Mouse (Mus musculus) forebrain, embryonic 15.5 days (tissue): ENCODE measurements around the gene Boc. TPM values are rescaled to one million over a fixed set of nuclear protein-coding genes. Genes with fewer than 3 reads are reported as not detected.

Experiments used
- ATAC-seq: fragments of 200-750 bp; cut with Nextera tagmentation; replicated peaks from 2 replicates; pipeline ENCODE4 v1.8.0; 2017; ENCODE audit warnings: mild to moderate bottlenecking, moderate TSS enrichment, moderate library complexity
- H3K27ac ChIP-seq: fragments of 300-500 bp; sonication (generic); replicated peaks from 2 replicates; pipeline ENCODE4 v1.5.1; 2015; ENCODE audit warnings: mild to moderate bottlenecking, inconsistent platforms
- H3K27me3 ChIP-seq: fragments of 300-500 bp; sonication (generic); 2 replicates; pipeline ENCODE4 v1.6.1; 2015; ENCODE audit warnings: inconsistent platforms
- H3K36me3 ChIP-seq: fragments of 300-500 bp; sonication (generic); 2 replicates; pipeline ENCODE4 v1.6.1; 2015; ENCODE audit warnings: mild to moderate bottlenecking, inconsistent platforms
- H3K4me1 ChIP-seq: fragments of 300-500 bp; sonication (generic); 2 replicates; pipeline ENCODE4 v1.6.1; 2015; ENCODE audit warnings: inconsistent platforms
- H3K4me2 ChIP-seq: fragments of 300-500 bp; sonication (generic); replicated peaks from 2 replicates; pipeline ENCODE4 v1.6.1; 2015; ENCODE audit warnings: mild to moderate bottlenecking, inconsistent platforms
- H3K4me3 ChIP-seq: fragments of 300-500 bp; sonication (generic); 2 replicates; pipeline ENCODE4 v1.5.1; 2015; ENCODE audit warnings: mild to moderate bottlenecking, inconsistent platforms
- H3K9ac ChIP-seq: fragments of 300-500 bp; sonication (generic); replicated peaks from 2 replicates; pipeline ENCODE4 v1.6.1; 2015; ENCODE audit warnings: mild to moderate bottlenecking, inconsistent platforms
- H3K9me3 ChIP-seq: fragments of 300-500 bp; sonication (generic); 2 replicates; pipeline ENCODE4 v1.6.1; 2016; ENCODE audit warnings: inconsistent platforms
- WGBS: fragments of 180-500 bp; shearing (Covaris S2); methylation state at CpG from one replicate; pipeline ENCODE4 v1.1.7; 2015; ENCODE audit warnings: mixed read lengths; 5-methylcytosine and 5-hydroxymethylcytosine counted together
- polyA plus RNA-seq: library from polyadenylated mRNA; unstranded; fragments of >200 nt; fragmentation: Nextera tagmentation; extraction: Ambion mirVana; gene quantifications from 2 replicates; pipeline ENCODE4 v1.2.1, GENCODE M21; 2015

The Boc gene
- polyA plus RNA-seq, 1 experiment from 2014 or later, result 15.3 TPM

GRCm38 (mm10) chr16:44526044-44526443 is 32.7 kb downstream of the Boc start:
- H3K27ac ChIP-seq, result peak overlapping the region; percentile 91
- ATAC-seq, result no peak
- H3K9ac ChIP-seq, result no peak overlapping the region
- 54% methylated on average over 1 of the region's 1 CpGs for WGBS
- H3K4me2 ChIP-seq, result no peak overlapping the region
- no peaks in the 10 kb centered on the region for H3K27me3 ChIP-seq
- no peak overlapping the region for H3K4me3 ChIP-seq
- no peaks in the 10 kb centered on the region for H3K9me3 ChIP-seq
- H3K4me1 ChIP-seq, result peaks cover 58% of the 10 kb centered on the region
- 0 out of 2 replicates have a peak, but pooled peaks cover under 1% of the 10 kb centered on the region for H3K36me3 ChIP-seq

DNA sequence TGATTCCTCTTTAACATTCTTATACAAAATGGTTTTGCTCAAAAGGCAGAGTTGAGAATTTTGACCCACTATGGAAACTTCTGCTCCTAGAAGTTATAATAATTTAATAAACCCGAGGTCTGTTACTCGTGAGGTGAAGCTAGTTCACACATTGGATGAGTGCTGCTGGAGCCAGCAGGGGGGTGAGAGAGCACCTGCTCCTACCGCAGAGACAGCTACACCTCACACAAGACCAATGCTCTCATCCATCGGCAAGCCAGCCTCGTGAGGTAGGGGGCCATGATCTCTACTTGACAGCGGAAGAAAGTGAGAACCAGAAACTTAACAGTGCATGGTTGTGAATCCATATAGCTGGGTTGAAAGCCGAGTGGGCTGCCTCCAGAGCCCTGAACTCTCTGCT is 35.1 kb downstream of the Boc start:
- Histone ChIP-seq H3K27me3 (no peaks in the 10 kb centered on the region), H3K4me1 (peaks cover 34% of the 10 kb centered on the region), H3K9ac (no peak overlapping the region), H3K36me3 (peaks cover 14% of the 10 kb centered on the region), H3K4me3 (no peak overlapping the region), H3K27ac (no peak overlapping the region), H3K9me3 (no peaks in the 10 kb centered on the region), H3K4me2 (no peak overlapping the region)
- no peak for ATAC-seq
- 68% methylated on average over 7 of the region's 7 CpGs for whole genome bisulfite sequencing

DNA sequence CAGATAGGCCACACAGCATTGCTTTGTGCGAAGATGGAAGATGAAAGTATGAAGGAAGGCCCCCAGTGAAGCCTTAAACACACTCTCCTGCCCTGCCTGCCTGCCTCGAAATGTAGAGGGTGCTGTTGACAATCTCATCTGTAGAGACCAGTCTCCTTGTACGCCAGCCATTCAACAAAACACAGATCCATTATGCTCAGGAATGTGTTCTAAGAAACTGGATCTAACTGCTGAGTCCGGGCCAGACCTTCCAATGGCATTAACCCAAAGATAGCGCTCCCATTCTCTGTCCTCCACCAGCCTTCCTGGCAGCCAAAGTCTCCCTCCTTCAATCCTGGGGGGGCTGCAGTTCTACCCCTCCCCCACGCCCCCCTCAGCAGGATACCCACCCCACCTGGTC is 42.2 kb downstream of the Boc start:
- ATAC-seq, result peak; percentile 53
- H3K4me3 ChIP-seq, result no peak overlapping the region
- H3K9me3 ChIP-seq, result no peaks in the 10 kb centered on the region
- H3K36me3 ChIP-seq, result peaks cover 23% of the 10 kb centered on the region
- H3K4me2 ChIP-seq, result no peak overlapping the region
- no peak overlapping the region for H3K9ac ChIP-seq
- no peaks in the 10 kb centered on the region for H3K27me3 ChIP-seq
- H3K27ac ChIP-seq, result 0 out of 2 replicates have a peak overlapping the region, but pooled peaks have one; percentile 75
- peaks cover 19% of the 10 kb centered on the region for H3K4me1 ChIP-seq
- WGBS, result 43% methylated on average over 6 of the region's 6 CpGs

DNA sequence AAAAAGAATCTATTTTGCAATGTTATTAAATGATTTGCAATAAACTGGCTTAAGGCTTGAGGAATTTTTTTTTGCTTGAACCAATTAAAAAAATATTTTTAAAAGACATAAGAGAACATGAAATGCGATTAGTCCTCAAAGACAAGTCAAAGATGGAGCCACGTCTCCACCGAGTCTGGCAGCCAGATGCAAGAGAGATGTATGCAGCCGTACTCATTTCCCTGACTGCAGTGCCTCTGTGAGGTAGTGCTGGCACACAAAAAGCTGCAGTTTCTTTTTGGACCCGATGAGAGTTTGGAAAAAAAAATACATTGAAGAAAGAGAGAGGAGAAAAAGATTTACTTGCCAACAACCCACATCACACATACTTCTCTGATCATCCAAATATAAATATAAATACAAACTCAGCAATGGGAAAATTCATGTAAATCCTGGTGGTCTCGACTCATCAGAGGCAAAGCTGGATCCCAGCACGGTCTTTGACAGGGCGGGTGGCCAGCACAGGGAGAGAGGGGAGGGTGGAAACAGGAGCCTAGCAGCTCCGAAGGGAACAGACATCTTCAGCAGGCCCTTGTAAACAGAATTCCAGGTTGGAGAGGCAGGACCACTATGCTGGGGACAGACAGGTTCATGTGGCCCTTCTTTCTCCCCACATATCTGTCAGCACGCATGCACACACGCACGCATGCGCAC is 48.0 kb downstream of the Boc start:
- 0 out of 2 replicates have a peak, but pooled peaks have one; percentile 37 for ATAC-seq
- Histone ChIP-seq H3K4me1 (peaks cover 25% of the 10 kb centered on the region), H3K9ac (no peak overlapping the region), H3K4me2 (no peak overlapping the region), H3K9me3 (no peaks in the 10 kb centered on the region), H3K27me3 (no peaks in the 10 kb centered on the region), H3K4me3 (no peak overlapping the region), H3K27ac (peak overlapping the region; percentile 16), H3K36me3 (peaks cover 7% of the 10 kb centered on the region)
- 64% methylated on average over 13 of the region's 13 CpGs for WGBS

DNA sequence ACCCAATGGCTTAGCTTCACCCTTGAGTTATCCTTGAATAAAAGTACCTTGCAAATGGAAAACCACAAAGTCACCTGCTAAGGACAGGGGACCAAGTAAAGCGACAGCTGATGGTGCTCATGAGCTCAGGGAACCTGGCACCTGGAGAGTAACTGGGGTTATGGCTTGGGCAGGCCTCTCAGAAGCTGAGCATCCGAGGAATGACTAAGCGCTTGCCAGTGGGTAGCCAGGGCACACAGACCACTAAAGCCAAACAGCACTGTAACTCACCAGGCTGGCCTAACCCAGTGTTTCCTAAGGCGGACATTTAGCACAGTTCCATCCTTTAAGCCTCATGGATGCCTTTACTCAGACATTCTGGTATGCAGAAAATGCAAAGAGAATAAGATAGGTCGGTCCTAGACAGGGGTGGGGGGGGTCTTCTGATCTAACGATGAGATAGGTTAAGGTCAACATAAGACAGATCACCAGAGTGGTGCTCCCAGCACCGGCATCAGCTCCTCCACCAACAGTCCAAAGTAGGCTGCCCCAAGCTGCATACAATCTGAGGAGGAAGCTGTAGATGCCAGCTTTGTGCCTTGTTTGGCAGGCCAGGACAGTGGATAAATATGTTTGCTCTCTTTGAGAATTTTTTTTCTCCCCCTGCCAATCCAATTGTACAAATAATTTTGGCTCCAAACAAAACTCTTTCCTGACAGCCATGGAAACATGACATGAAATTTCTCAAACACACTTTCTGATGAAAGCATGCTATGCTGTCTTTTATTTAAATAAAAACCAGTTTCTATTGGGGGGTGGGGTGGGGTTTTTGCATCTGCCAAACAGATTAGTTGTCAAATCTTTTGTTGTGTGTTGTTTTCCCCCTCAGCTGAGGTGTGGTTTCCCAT is 49.0 kb downstream of the Boc start:
- 84% methylated on average over 7 of the region's 7 CpGs for WGBS

GRCm38 (mm10) chr16:44508772-44509171 is 49.9 kb downstream of the Boc start:
- Histone ChIP-seq H3K9me3 (no peaks in the 10 kb centered on the region), H3K4me1 (peaks cover 25% of the 10 kb centered on the region), H3K36me3 (peaks cover 12% of the 10 kb centered on the region), H3K4me3 (no peak overlapping the region), H3K4me2 (no peak overlapping the region), H3K9ac (no peak overlapping the region), H3K27me3 (no peaks in the 10 kb centered on the region), H3K27ac (no peak overlapping the region)
- 90% methylated on average over 13 of the region's 13 CpGs for WGBS
- no peak for ATAC-seq

More for the DNA sequence above, 49.0 kb downstream of the Boc start:
- Histone ChIP-seq H3K4me3 (no peak overlapping the region), H3K27ac (0 out of 2 replicates have a peak overlapping the region, but pooled peaks have one; percentile 16), H3K9me3 (no peaks in the 10 kb centered on the region), H3K4me1 (peaks cover 25% of the 10 kb centered on the region), H3K36me3 (peaks cover 8% of the 10 kb centered on the region), H3K9ac (no peak overlapping the region), H3K4me2 (no peak overlapping the region), H3K27me3 (no peaks in the 10 kb centered on the region)
- no peak for ATAC-seq

- 85% methylated on average over 5 of the region's 5 CpGs for WGBS
- Histone ChIP-seq H3K27ac (no peak overlapping the region), H3K9ac (no peak overlapping the region), H3K36me3 (peaks cover 11% of the 10 kb centered on the region), H3K27me3 (no peaks in the 10 kb centered on the region), H3K4me2 (no peak overlapping the region), H3K9me3 (no peaks in the 10 kb centered on the region), H3K4me1 (peaks cover 29% of the 10 kb centered on the region), H3K4me3 (no peak overlapping the region)
- ATAC-seq, result no peak
These were observed 50.7 kb downstream of the Boc start for GRCm38 (mm10) chr16:44508025-44508424.

DNA sequence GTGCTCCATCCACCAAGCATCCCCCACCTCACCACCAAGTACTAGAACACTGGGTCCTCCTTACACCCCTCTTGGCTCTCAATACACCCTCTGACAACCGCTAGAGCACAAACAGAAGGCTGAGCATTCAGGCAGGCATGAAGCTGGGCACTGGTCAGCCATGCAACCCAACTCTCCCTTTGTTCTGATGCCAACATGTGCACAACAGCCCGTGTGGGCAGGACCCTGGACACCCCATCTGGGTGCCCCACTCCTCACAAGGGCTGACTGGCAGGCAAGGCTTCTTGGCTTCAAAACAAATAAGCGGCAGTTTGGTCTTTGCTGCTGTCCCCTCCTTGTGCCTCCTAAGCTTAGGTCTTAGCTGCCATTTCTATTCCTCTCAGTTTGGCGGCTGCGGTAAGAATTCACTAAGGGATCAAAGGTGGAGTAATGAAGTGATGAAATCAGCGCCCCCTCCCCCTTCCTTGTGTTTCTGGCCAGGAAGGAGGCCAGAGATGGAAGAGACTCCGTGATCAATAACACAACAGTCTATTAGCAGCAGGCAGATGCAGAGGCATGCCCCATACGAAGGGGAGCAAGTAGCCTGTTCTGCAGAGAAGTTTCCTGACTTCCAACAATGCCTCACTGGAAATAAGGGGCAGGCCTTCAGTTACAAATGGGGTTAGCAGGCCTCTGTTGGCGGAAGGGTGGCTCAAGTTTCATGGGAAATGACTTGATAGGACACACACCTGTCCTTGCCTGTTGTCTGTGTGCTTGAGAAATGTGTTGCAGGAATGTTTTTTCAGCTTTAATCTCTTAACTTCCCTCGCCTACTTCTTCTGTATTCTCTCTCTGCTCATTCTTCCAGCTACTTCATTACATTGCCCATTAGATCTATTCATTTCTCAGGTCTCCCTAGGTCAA is 51.4 kb downstream of the Boc start:
- Histone ChIP-seq H3K27ac (peak overlapping the region; percentile 51), H3K9ac (no peak overlapping the region), H3K4me2 (no peak overlapping the region), H3K4me1 (peaks cover 32% of the 10 kb centered on the region), H3K9me3 (no peaks in the 10 kb centered on the region), H3K36me3 (peaks cover 14% of the 10 kb centered on the region), H3K4me3 (no peak overlapping the region), H3K27me3 (no peaks in the 10 kb centered on the region)
- peak; percentile 61 for ATAC-seq
- 48% methylated on average over 10 of the region's 10 CpGs for WGBS

DNA sequence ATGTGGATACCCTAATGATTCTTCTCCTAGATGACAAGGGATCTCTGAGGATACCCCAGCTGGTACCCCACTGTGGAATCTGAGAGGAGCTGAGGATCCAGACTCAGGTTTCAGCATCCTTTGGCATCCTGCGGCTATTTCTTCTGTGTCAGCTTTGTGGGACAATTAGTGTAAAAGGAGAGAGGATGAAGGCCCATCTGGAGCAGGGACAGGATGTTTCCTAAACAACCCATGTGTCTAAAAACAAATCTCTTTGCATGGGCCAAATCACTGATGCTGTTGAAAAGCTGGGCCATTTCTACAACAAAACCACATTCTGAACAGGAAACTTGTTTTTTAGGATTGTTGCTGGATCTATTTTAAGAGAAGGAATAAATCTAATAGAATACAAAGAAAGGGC is 53.5 kb downstream of the Boc start:
- no peak overlapping the region for H3K27ac ChIP-seq
- H3K4me2 ChIP-seq, result no peak overlapping the region
- peaks cover 22% of the 10 kb centered on the region for H3K36me3 ChIP-seq
- no peak overlapping the region for H3K9ac ChIP-seq
- no peaks in the 10 kb centered on the region for H3K9me3 ChIP-seq
- H3K27me3 ChIP-seq, result no peaks in the 10 kb centered on the region
- no peak for ATAC-seq
- H3K4me1 ChIP-seq, result peaks cover 25% of the 10 kb centered on the region
- no peak overlapping the region for H3K4me3 ChIP-seq
- 88% methylated on average over 1 of the region's 1 CpGs for WGBS

GRCm38 (mm10) chr16:44502895-44503575 is 55.7 kb downstream of the Boc start:
- no peak overlapping the region for H3K27ac ChIP-seq
- peaks cover 43% of the 10 kb centered on the region for H3K36me3 ChIP-seq
- WGBS, result 65% methylated on average over 8 of the region's 8 CpGs

DNA sequence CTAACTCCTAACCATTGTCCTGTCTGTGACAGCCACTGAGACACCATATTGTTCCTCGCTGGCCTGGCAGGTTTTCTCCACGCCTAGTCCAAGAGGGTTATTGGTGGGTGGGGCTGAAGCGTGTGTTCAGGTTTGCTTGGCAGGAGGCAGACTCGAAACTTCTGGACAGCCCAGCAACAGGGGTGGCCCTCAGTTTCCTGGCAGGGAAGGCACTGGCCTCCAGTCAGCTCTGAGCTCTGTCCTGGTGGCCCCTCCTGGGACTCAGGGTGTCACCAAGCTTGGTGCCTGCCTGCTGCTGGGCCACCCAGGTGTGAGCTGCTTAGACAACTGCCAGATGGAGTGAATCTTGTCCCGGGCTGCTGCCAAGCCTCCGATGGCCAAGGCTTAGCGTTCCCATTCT is 56.4 kb downstream of the Boc start:
- Histone ChIP-seq H3K9me3 (no peaks in the 10 kb centered on the region), H3K4me1 (peaks cover 12% of the 10 kb centered on the region), H3K4me2 (no peak overlapping the region), H3K27ac (no peak overlapping the region), H3K9ac (no peak overlapping the region), H3K27me3 (no peaks in the 10 kb centered on the region), H3K4me3 (no peak overlapping the region), H3K36me3 (peaks cover 46% of the 10 kb centered on the region)
- no peak for ATAC-seq
- WGBS, result 60% methylated on average over 7 of the region's 7 CpGs

More at GRCm38 (mm10) chr16:44502895-44503575, 55.7 kb downstream of the Boc start:
- Histone ChIP-seq H3K9me3 (no peaks in the 10 kb centered on the region), H3K4me3 (no peak overlapping the region), H3K27me3 (no peaks in the 10 kb centered on the region), H3K9ac (no peak overlapping the region), H3K4me2 (no peak overlapping the region), H3K4me1 (peaks cover 19% of the 10 kb centered on the region)
- 0 out of 2 replicates have a peak, but pooled peaks have one; percentile 23 for ATAC-seq
